Mouse (Mus musculus) embryo, embryonic 11 days (tissue): ENCODE results near the gene Gfra4.

ENCODE experiments used
- DNase-seq: peaks from one replicate; pipeline ENCODE4 v3.0.0-alpha.2; 2015

Gfra4 gene

GRCm38 (mm10) chr2:131042988-131043387, at the start of gene Gfra4:
TSS of gene Gfra4 (minus strand) at chr2:131043088.
- DNase-seq = no peak

- DNase-seq = no peak
Measured at GRCm38 (mm10) chr2:131090852-131091251, 48.0 kb upstream of the Gfra4 start.

- no peak for DNase-seq
Measured at GRCm38 (mm10) chr2:131089634-131090033, 46.7 kb upstream of the Gfra4 start.

GRCm38 (mm10) chr2:131088581-131088980, 45.7 kb upstream of the Gfra4 start:
- DNase-seq = no peak

- DNase-seq = no peak
Measured at GRCm38 (mm10) chr2:131086667-131087390, 43.9 kb upstream of the Gfra4 start, which contains the start of gene Siglec1. TSS of gene Siglec1 (minus strand) at chr2:131086765.

GRCm38 (mm10) chr2:131084206-131084605, 41.3 kb upstream of the Gfra4 start:
- no peak for DNase-seq

GRCm38 (mm10) chr2:131080507-131080906, 37.6 kb upstream of the Gfra4 start:
- DNase-seq = no peak

- DNase-seq = no peak
Measured at GRCm38 (mm10) chr2:131072536-131072935, 29.6 kb upstream of the Gfra4 start.

- DNase-seq = no peak
Measured at GRCm38 (mm10) chr2:131067481-131067880, 24.6 kb upstream of the Gfra4 start.

GRCm38 (mm10) chr2:131066342-131066741, 23.5 kb upstream of the Gfra4 start:
- no peak for DNase-seq

GRCm38 (mm10) chr2:131063404-131063864, 20.5 kb upstream of the Gfra4 start, which contains the start of gene Adam33:
TSS of gene Adam33 (minus strand) at chr2:131063814.
- DNase-seq = peak; percentile 33

- no peak for DNase-seq
Measured at GRCm38 (mm10) chr2:131061607-131062006, 18.7 kb upstream of the Gfra4 start.

GRCm38 (mm10) chr2:131060784-131061183, 17.9 kb upstream of the Gfra4 start:
- peak; percentile 55 for DNase-seq

- no peak for DNase-seq
Measured at GRCm38 (mm10) chr2:131059781-131060540, 17.1 kb upstream of the Gfra4 start.

- DNase-seq = no peak
Measured at GRCm38 (mm10) chr2:131059377-131059776, 16.5 kb upstream of the Gfra4 start.

GRCm38 (mm10) chr2:131058672-131059071, 15.8 kb upstream of the Gfra4 start:
- no peak for DNase-seq

GRCm38 (mm10) chr2:131056191-131056590, 13.3 kb upstream of the Gfra4 start:
- DNase-seq = peak; percentile 75

GRCm38 (mm10) chr2:131055631-131056030, 12.7 kb upstream of the Gfra4 start:
- DNase-seq = peak; percentile 77

- DNase-seq = no peak
Measured at GRCm38 (mm10) chr2:131054646-131055264, 11.9 kb upstream of the Gfra4 start.

GRCm38 (mm10) chr2:131053851-131054645, 11.2 kb upstream of the Gfra4 start:
- DNase-seq = peak; percentile 63

- no peak for DNase-seq
Measured at GRCm38 (mm10) chr2:131052862-131053418, 10.1 kb upstream of the Gfra4 start.

GRCm38 (mm10) chr2:131052043-131052442, 9.2 kb upstream of the Gfra4 start:
- no peak for DNase-seq
